Mouse (Mus musculus) adrenal gland, postnatal 4 days (tissue): Measurements from ENCODE around the gene Cd84. TPM values are rescaled to one million over a fixed set of nuclear protein-coding genes. Genes with fewer than 3 reads are reported as not detected.

Experiments
- DNase-seq, 2 experiments: peaks; one replicate each; pipeline ENCODE4 v3.0.0; 2021 to 2022; ENCODE audit warnings: low spot score in 2 of 2, mixed read lengths in 2 of 2
- total RNA-seq, 2 experiments: library from RNA; stranded (reverse); gene quantifications; 2 replicates each; pipeline ENCODE4 v1.2.3; 2021

Gene Cd84
- total RNA-seq, 2 experiments from 2014 or later, result 3.8 to 5.4 TPM

DNA sequence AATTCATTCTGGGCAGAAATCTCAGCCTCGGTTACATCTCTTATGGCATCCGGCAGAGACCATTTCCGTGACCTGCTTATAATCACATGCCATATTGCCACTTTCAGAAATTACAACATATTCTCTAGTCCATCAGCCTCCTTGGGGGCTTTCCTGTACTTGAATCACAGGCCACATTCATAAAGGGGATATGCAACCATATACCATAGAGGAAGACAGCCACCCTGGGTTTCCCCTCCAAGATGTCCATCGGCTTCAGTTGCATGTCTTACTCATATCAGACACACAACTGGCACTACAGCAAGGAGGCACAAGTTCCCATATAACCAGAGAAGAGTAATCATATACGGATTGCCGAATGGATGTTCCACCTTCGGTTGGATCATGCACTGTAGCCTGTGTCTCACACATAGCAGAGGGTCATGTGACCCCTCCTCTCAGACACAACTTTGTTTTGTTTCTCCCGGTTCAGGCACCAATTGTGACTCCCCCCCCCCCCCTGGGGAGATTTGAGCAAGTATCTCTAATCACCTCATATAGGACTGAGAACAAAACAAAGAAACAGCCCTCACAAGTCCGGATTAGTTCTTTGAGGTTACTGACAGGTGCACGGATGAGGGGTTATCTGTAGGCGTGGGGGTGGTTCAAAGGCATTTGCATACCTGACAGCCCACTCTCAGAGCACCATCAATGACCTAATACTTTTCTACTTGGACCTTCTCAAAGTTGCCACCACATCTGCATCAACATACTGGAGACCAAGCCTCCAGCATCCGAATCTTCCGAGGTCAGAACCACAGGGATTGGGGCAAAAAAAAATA, 76.4 kb downstream of the Cd84 start:
- DNase-seq, result no peak

DNA sequence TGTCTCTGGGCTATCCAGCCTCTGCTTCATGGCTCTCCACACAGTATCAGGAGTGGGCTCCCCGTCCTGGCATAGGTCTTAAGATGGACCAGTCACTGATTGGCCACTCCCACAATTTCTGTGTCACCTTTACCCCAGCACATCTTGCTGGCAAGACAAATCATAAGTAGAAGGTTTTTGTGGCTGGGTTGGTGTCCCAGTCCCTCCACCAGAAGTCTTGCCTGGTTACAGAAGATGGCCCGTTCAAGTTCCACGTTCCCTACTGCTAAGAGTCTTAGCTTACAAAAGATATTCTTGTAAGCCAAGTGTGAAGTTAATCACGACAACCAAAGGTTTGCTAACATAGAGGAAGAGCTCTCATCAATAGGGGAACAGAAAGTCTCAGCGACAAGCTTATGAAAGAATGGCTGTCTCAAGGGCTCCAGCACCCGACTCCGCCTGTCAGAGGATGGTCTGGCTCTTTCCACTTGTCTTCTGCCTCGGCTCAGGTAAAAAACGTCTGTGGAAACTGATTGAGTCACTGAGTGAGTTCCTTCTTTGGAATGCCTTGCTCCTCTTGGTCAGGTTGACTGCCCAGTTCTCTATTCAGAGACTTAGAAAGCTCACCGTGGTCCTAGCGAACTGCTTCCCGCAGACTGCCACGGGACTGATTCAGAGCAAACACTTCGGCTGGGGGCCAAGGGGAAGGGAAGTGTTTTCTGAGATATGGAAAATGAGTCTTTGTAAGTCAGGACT, 78.0 kb downstream of the Cd84 start, which contains the start of gene Slamf6:
Slamf6 (plus strand) TSS at position 211 of the 735 bp plus-strand sequence.
- no peak for DNase-seq

DNA sequence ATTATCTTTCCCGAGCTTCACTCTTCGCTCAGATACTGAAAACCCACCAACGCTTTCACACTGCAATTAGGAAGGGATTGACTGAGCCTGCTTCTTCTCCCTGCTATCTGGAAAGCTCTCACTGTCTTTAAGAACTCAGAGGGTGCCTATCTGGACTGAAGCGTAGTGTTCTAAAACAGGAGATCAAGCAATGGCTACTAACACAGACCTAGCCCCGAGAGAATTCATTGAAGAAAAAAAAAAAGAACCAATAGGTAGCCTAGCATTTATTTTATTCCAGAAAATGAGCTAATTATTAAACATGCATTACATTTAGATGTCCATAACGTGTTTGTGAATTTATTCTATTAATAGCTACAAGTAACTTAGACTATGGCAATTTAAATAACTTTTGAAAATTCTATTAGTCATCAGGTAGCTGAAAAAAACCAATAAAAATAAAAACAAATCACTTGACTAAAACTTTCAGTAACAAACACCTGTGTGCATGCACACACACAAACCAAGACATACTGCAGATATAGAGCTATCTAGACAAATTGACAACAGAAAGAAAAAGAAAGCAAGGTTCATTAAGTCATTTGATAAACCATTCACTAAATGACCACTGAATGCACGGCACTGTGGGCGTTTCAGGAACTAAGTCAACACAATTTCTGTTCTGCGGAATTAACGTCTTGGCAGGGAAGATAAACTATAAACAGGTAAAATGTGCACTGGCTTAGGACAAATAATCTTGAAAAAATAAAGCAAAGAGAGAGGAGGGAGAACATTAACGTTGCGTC, 78.8 kb downstream of the Cd84 start:
- DNase-seq, result no peak

- DNase-seq, result no peak
These were observed 79.7 kb downstream of the Cd84 start for GRCm38 (mm10) chr1:171919193-171919592.

GRCm38 (mm10) chr1:171919901-171920510, 80.5 kb downstream of the Cd84 start:
- no peak for DNase-seq

DNA sequence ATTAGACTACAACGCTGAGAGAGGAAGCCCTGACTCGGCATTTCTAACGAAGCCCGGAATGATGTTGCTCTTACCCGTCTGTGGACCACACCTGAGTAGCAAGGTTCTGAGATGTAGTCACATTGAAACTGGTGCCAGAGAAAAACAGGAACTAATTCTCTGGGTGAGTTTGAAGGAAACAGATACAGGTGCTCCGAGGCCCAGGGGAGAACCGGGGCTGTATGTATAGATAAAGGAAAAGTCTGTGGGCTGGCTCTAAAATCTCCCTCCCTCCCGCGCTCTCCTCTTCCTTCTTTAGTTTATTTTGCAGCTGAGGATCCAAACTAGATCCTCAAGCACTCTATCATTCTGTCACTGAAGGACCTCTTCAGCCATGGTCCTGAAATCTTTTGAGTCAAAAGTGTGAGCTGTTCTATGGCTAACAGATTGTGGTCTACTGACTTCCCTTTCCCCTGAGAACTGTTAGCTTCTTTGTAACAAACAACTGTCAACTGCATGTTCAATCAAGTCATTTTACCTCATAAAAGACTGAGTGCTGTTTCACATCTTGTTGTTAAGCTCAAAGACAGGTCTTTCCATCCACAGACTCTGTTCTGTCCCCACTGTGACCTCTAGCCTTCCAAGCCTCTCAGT, 81.6 kb downstream of the Cd84 start:
- DNase-seq, result no peak

DNA sequence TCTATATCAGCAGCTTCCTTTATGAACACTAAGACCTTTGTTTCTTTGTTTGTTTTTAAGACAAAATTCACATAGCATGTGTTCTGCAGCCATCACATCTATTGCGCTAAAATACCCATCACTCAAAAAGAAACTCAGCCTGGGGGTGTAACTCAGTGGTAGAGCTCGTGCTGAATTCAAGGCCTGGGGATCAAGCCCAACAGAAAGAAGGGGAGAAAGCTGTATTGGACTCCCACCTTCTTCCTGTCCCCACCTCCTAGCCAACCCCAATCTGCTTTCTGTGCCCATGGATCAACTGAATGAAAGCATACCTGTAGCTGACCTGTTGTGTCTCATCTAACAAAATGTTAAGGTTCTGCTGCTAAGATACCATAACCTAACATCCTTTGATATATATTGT, 82.1 kb downstream of the Cd84 start:
- no peak for DNase-seq

GRCm38 (mm10) chr1:171922844-171923243, 83.3 kb downstream of the Cd84 start:
- DNase-seq, result no peak

- no peak for DNase-seq
These were observed 85.4 kb downstream of the Cd84 start for GRCm38 (mm10) chr1:171924900-171925299.

DNA sequence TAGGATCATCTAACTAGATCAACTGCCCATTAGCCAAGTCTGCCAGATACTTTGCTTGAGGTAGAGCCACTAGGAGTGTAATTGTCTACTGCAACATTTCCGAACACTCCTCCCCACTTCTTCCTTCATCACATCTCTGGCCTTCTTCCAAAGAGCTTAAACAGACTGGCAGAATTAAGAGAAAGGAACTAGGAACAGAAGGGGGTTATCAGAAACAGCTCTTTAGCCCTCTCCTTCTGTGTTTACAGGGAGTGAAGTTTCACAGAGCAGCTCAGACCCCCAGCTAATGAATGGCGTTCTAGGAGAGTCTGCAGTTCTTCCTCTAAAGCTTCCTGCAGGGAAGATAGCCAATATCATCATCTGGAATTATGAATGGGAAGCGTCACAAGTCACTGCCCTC, 94.4 kb downstream of the Cd84 start:
- no peak for DNase-seq

- no peak for DNase-seq
These were observed 99.8 kb downstream of the Cd84 start for GRCm38 (mm10) chr1:171938952-171939948.

Other genes starting within 250 kb of the Cd84 start
- gene Ly9, start 232.3 kb upstream of the Cd84 start, total RNA-seq, result 1 to 10 TPM in 1 of 2 experiments, under 1 TPM in 1; 0.73 to 1.3 TPM
- gene Slamf7, start 186.7 kb upstream of the Cd84 start, total RNA-seq, result under 1 TPM; 0.31 to 0.93 TPM
- gene Cd48, start 157.7 kb upstream of the Cd84 start, total RNA-seq, result 1 to 10 TPM; 2.0 to 3.1 TPM
- under 1 TPM; 0.14 to 0.17 TPM for gene Slamf1, start 72.6 kb upstream of the Cd84 start, total RNA-seq
- gene Gm10521, start 56.0 kb downstream of the Cd84 start, total RNA-seq, result under 1 TPM; 0.34 to 0.36 TPM
- gene Slamf6, start 77.8 kb downstream of the Cd84 start, total RNA-seq, result under 1 TPM; 0.20 to 0.62 TPM
- gene Vangl2, start 188.7 kb downstream of the Cd84 start, total RNA-seq, result 10 to 100 TPM; 16.2 to 18.7 TPM
- gene Nhlh1, start 217.9 kb downstream of the Cd84 start, total RNA-seq, result under 1 TPM in 1 of 2 experiments, not detected in 1; 0.31 TPM
- 100 to 1,000 TPM; 187 to 205 TPM for gene Copa, start 242.8 kb downstream of the Cd84 start, total RNA-seq
- 100 to 1,000 TPM; 148 to 154 TPM for gene Ncstn, start 243.1 kb downstream of the Cd84 start, total RNA-seq